Mouse (Mus musculus) ES-E14 (cell line): ENCODE results near the gene Copg2. TPM values are rescaled to one million over a fixed set of nuclear protein-coding genes. Genes with fewer than 3 reads are reported as not detected.

ENCODE experiments used
- DNase-seq: peaks from one replicate; pipeline ENCODE4 v3.0.0-alpha.2; 2013; ENCODE audit warnings: low read depth, low spot score
- H3K27ac ChIP-seq: 2 replicates; pipeline ENCODE4 v1.5.1; 2012; ENCODE audit warnings: low read depth, mild to moderate bottlenecking, low read length, moderate library complexity, mixed read lengths; ENCODE audit not compliant: poor library complexity, insufficient read depth, severe bottlenecking
- H3K36me3 ChIP-seq: 2 replicates; pipeline ENCODE4 v1.6.1; 2012; ENCODE audit warnings: mild to moderate bottlenecking, low read length, moderate library complexity, mixed read lengths; ENCODE audit not compliant: control insufficient read depth, poor library complexity, insufficient read depth, severe bottlenecking
- H3K4me1 ChIP-seq, 2 experiments: fragments of 150-350 bp in 1 of 2; sonication (generic) in 1 of 2; 2 replicates each; pipeline ENCODE4 v1.6.1; 2012; ENCODE audit warnings: low read length in 2 of 2, mild to moderate bottlenecking in 1 of 2, mixed read lengths in 1 of 2; ENCODE audit not compliant: control insufficient read depth in 2 of 2, insufficient read depth in 2 of 2, poor library complexity in 1 of 2
- H3K4me3 ChIP-seq, 2 experiments: fragments of 150-350 bp in 1 of 2; sonication (generic) in 1 of 2; 2 replicates each; pipeline ENCODE4 v1.5.1; 2012; ENCODE audit warnings: low read length in 2 of 2, low read depth in 1 of 2, mild to moderate bottlenecking in 1 of 2, mixed read lengths in 1 of 2; ENCODE audit not compliant: insufficient read depth in 1 of 2, poor library complexity in 1 of 2, severe bottlenecking in 1 of 2
- H3K9ac ChIP-seq: 2 replicates; pipeline ENCODE4 v1.6.1; 2012; ENCODE audit warnings: low read depth, mild to moderate bottlenecking, low read length, mixed read lengths; ENCODE audit not compliant: poor library complexity, insufficient read depth, severe bottlenecking
- H3K9me3 ChIP-seq: fragments of 150-350 bp; sonication (generic); 2 replicates; pipeline ENCODE4 v1.6.1; 2012; ENCODE audit warnings: low read depth, mild to moderate bottlenecking, low read length; ENCODE audit not compliant: control insufficient read depth, insufficient read depth
- CHD2 ChIP-seq: IDR thresholded peaks from 2 replicates; pipeline ENCODE4 v1.6.1; 2014; ENCODE audit warnings: mild to moderate bottlenecking, low read depth, low read length, inconsistent platforms
- HCFC1 ChIP-seq: IDR thresholded peaks from 2 replicates; pipeline ENCODE4 v1.6.1; 2012; ENCODE audit warnings: low read length, inconsistent platforms, borderline replicate concordance; ENCODE audit not compliant: insufficient read depth
- MAFK ChIP-seq: IDR thresholded peaks from 2 replicates; pipeline ENCODE4 v1.6.1; 2014; ENCODE audit warnings: mild to moderate bottlenecking, low read depth, low read length, inconsistent platforms; ENCODE audit not compliant: insufficient read depth
- ZC3H11A ChIP-seq: IDR thresholded peaks from 2 replicates; pipeline ENCODE4 v1.6.1; 2012; ENCODE audit warnings: low read depth, mild to moderate bottlenecking, inconsistent platforms, low read length, borderline replicate concordance
- ZNF384 ChIP-seq: IDR thresholded peaks from 2 replicates; pipeline ENCODE4 v1.6.1; 2012; ENCODE audit warnings: low read depth, low read length, inconsistent platforms
- in situ Hi-C, 2 experiments: fragments of 600-800 bp; cut with MboI; formaldehyde crosslinking; loops; one replicate each; pipeline ENCODE4 v1.15.1; 2025; ENCODE audit warnings: low sequenced_read_pairs in 2 of 2, inconsistent platforms in 1 of 2; ENCODE audit not compliant: unreplicated experiment in 2 of 2
- total RNA-seq: library from RNA; depleted of rRNA; stranded (reverse); fragments of 300-350 nt; gene quantifications from 2 replicates; pipeline ENCODE4 v1.2.3, GENCODE M21; 2012

Gene Copg2
- total RNA-seq, 1 experiment: 35.7 TPM

DNA sequence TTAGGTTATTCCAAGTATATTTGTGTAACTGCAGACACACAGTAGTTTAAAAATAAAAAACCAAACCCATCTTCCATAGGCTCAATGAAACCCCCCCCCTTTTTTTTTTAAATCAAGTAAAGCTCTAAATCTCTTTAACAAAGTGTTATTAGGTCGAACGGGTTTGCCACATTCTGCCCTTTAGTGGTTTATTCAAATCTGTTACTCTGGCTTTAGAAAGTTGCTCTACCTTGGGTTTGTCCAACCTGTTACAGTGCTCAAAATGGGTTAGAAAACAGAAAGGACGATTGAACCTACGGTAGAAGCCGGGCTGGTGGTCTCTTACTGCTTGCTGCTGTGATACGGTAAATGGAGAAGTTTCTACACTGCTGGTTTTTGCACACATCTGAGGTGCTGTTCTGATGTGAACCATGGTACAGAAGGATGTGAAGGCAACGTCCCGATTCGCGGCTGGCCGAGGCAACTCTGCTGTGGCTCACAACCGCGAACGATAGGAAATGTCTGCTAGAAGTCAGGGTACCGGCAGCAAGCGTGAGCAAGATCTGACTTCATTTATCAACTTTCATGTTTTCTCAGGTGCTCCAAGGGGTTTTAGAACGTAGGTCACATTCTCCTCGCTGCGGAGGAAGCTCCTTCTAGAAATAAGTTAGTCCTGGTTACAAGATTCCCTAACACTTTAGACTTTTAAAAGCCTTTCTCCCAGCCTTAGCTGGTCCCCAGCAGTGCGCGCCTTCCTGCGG is 161.4 kb downstream of the Copg2 start:
- no peaks in the 10 kb centered on the region for H3K9me3 ChIP-seq
- in situ Hi-C loops: no loop called here

DNA sequence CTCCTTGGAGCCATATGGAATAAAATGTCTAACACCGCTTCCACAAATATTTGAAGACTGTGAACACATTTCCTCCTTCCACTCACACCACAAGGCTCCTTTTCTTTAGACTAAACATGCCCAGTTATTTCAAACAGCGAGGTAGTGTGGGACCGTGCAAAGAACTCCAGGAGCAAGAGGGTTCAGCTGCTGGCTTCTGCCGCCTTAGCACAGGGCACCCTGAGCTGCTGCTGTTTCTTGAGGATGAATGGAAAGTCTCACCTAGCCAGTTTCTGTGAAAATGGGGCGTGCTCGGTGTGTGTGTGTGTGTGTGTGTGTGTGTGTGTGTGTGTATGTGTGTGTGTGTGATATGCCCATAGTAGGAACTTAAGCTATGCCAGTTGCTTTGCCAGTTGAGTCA is 162.1 kb downstream of the Copg2 start:
- in situ Hi-C loops: no loop called here
- Histone ChIP-seq H3K27ac (no peak overlapping the region), H3K4me3 (no peak overlapping the region), H3K9ac (no peak overlapping the region), H3K4me1 (peaks cover 0 to 3% of the 10 kb centered on the region in 2 experiments; a peak in 1 of 4 replicates), H3K36me3 (no peaks in the 10 kb centered on the region), H3K9me3 (no peaks in the 10 kb centered on the region)
- no peak for DNase-seq
- TF ChIP-seq ZNF384 (no peak), CHD2 (no peak), HCFC1 (no peak), MAFK (no peak), ZC3H11A (no peak)

More for the DNA sequence above, 161.4 kb downstream of the Copg2 start:
- Histone ChIP-seq H3K27ac (no peak overlapping the region), H3K9ac (no peak overlapping the region), H3K4me1 (peaks cover 0 to 3% of the 10 kb centered on the region in 2 experiments; a peak in 1 of 4 replicates), H3K36me3 (no peaks in the 10 kb centered on the region), H3K4me3 (no peak overlapping the region; a peak in 1 of 4 replicates)
- TF ChIP-seq ZNF384 (no peak), MAFK (no peak), CHD2 (no peak), ZC3H11A (no peak), HCFC1 (no peak)
- no peak for DNase-seq

DNA sequence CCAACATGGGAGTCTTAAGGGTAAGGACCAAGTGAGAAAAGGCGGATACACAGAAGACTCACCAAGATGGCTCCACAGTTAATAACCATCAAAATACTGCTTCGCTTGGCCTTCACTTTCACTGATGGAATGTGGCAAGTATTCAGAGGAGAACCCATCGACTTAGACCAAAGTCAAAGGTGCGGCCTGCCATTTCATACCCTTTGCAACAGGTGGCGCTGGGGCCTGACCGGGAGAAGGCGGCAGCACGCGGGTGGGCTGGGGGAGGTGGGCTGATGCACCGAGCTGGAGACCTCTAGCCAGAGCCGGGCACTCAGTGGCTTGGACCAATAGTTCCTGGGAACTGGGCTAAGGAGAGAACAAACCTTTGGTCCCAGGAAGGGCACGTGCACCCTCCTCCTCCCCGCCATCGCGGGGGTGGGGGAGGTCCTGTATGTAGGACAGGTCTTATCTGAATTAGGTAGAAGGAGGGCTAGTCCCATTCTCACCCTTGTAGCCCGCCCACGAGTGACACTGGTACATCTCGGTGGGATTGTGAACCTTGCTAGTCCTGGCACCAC is 163.9 kb downstream of the Copg2 start:
- no peak overlapping the region; the same call in 1 of the 2 replicates for H3K9ac ChIP-seq
- peak overlapping the region; percentile 39 to 53; a peak in 3 of 4 replicates for H3K4me3 ChIP-seq
- H3K4me1 ChIP-seq: peaks cover 0 to 3% of the 10 kb centered on the region in 2 experiments; a peak in 1 of 4 replicates

GRCm38 (mm10) chr6:30730301-30730971 is 166.2 kb downstream of the Copg2 start:
- in situ Hi-C loops: no loop called here
- Histone ChIP-seq H3K9ac (no peak overlapping the region), H3K36me3 (no peaks in the 10 kb centered on the region), H3K4me1 (peaks cover 0 to 3% of the 10 kb centered on the region in 2 experiments; a peak in 1 of 4 replicates), H3K27ac (no peak overlapping the region), H3K9me3 (no peaks in the 10 kb centered on the region), H3K4me3 (no peak overlapping the region)
- no peak for DNase-seq
- TF ChIP-seq ZNF384 (no peak), MAFK (no peak), HCFC1 (no peak)

More for the DNA sequence above, 163.9 kb downstream of the Copg2 start:
- in situ Hi-C loops: no loop called here
- no peak for TF ChIP-seq CHD2
- TF ChIP-seq ZC3H11A: no peak
- no peak for TF ChIP-seq HCFC1
- TF ChIP-seq ZNF384: no peak
- no peak for TF ChIP-seq MAFK
- H3K27ac ChIP-seq: no peak overlapping the region
- H3K36me3 ChIP-seq: no peaks in the 10 kb centered on the region
- no peak for DNase-seq
- H3K9me3 ChIP-seq: no peaks in the 10 kb centered on the region
